Mouse (Mus musculus) cortical plate, adult 2 months (tissue): ENCODE data around the gene Vdr.

Experiments
- CTCF ChIP-seq: fragments of 200-500 bp; IDR thresholded peaks from 2 replicates; pipeline ENCODE4 v1.5.1; 2011; ENCODE audit warnings: mild to moderate bottlenecking, control low read depth, low read length; ENCODE audit not compliant: insufficient read depth; ENCODE audit errors: extremely low read depth
- POLR2A ChIP-seq: fragments of 200-500 bp; IDR thresholded peaks from 2 replicates; pipeline ENCODE4 v1.6.1; 2011; ENCODE audit warnings: mild to moderate bottlenecking, low read length, control low read depth; ENCODE audit not compliant: insufficient read depth; ENCODE audit errors: extremely low read depth

- TF ChIP-seq POLR2A (no peak), CTCF (no peak)
Observed at GRCm38 (mm10) chr15:97826588-97827261, 83.7 kb downstream of the Vdr start.
